Mouse (Mus musculus) right cerebral cortex, postnatal 36 days (tissue): ENCODE results near the gene Slc35e2.
A peak's percentile ranks its signal among the peaks of the same experiment; 100 is the strongest.
"Not testable (repeated sequence)": the region's sequence is repeated elsewhere in the genome, so short reads cannot be mapped to it uniquely, and the experiment has no call there.

Experiments
- DNase-seq, 2 experiments: peaks; one replicate each; pipeline ENCODE4 v3.0.0; 2022; ENCODE audit warnings: low spot score in 2 of 2, mixed read lengths in 1 of 2

Slc35e2 gene

GRCm38 (mm10) chr4:155624338-155625291, 23.4 kb downstream of the Slc35e2 start, which contains the start of gene Cdk11b:
Cdk11b (plus strand) TSS chr4:155624854.
- DNase-seq, result peak; percentile 96 to 97

GRCm38 (mm10) chr4:155630267-155630666, 29.1 kb downstream of the Slc35e2 start:
- DNase-seq, result no peak

- no peak for DNase-seq
Measured at GRCm38 (mm10) chr4:155635766-155636499, 34.7 kb downstream of the Slc35e2 start.

GRCm38 (mm10) chr4:155643531-155643930, 42.3 kb downstream of the Slc35e2 start:
- no peak for DNase-seq

- DNase-seq, result not testable (repeated sequence)
Measured at GRCm38 (mm10) chr4:155645308-155645707, 44.1 kb downstream of the Slc35e2 start, which contains the start of gene Gm10563. Gm10563 (minus strand) TSS chr4:155645408.

GRCm38 (mm10) chr4:155645721-155646120, 44.5 kb downstream of the Slc35e2 start:
- DNase-seq, result no peak

- DNase-seq, result no peak
Measured at GRCm38 (mm10) chr4:155649355-155649754, 48.1 kb downstream of the Slc35e2 start.

- DNase-seq, result no peak
Measured at GRCm38 (mm10) chr4:155651553-155652269, 50.5 kb downstream of the Slc35e2 start.

GRCm38 (mm10) chr4:155652283-155653085, 51.3 kb downstream of the Slc35e2 start:
- no peak for DNase-seq

GRCm38 (mm10) chr4:155653086-155653450, 51.9 kb downstream of the Slc35e2 start, which contains the start of gene Mmp23:
Mmp23 (minus strand) TSS chr4:155653384.
- DNase-seq, result no peak

GRCm38 (mm10) chr4:155653451-155654182, 52.4 kb downstream of the Slc35e2 start:
- DNase-seq, result no peak

- no peak for DNase-seq
Measured at GRCm38 (mm10) chr4:155654183-155654455, 52.9 kb downstream of the Slc35e2 start.

- DNase-seq, result no peak
Measured at GRCm38 (mm10) chr4:155654456-155655298, 53.5 kb downstream of the Slc35e2 start.

- no peak for DNase-seq
Measured at GRCm38 (mm10) chr4:155656214-155656751, 55.1 kb downstream of the Slc35e2 start.

- DNase-seq, result no peak
Measured at GRCm38 (mm10) chr4:155658961-155659360, 57.7 kb downstream of the Slc35e2 start.

GRCm38 (mm10) chr4:155660641-155661040, 59.4 kb downstream of the Slc35e2 start:
- DNase-seq, result no peak

GRCm38 (mm10) chr4:155666903-155667302, 65.7 kb downstream of the Slc35e2 start:
- DNase-seq, result no peak

GRCm38 (mm10) chr4:155668689-155669597, 67.7 kb downstream of the Slc35e2 start, which contains the start of gene Mib2:
Mib2 (minus strand) TSS chr4:155669198.
- DNase-seq, result peak; percentile 96 to 97
